Mouse (Mus musculus) heart, embryonic 10.5 days (tissue): ENCODE data around the gene Raph1. TPM values are rescaled to one million over a fixed set of nuclear protein-coding genes. Genes with fewer than 3 reads are reported as not detected.

Experiments
- DNase-seq: peaks from one replicate; pipeline ENCODE4 v3.0.0-alpha.2; 2017; ENCODE audit warnings: low spot score
- H3K27ac ChIP-seq: fragments of 300-500 bp; sonication (generic); 2 replicates; pipeline ENCODE4 v1.5.1; 2016; ENCODE audit warnings: mild to moderate bottlenecking
- H3K27me3 ChIP-seq: fragments of 300-500 bp; sonication (generic); 2 replicates; pipeline ENCODE4 v1.6.1; 2016; ENCODE audit warnings: mild to moderate bottlenecking; ENCODE audit not compliant: poor library complexity, insufficient read depth, severe bottlenecking
- H3K36me3 ChIP-seq: fragments of 300-500 bp; sonication (generic); 2 replicates; pipeline ENCODE4 v1.6.1; 2016; ENCODE audit warnings: mild to moderate bottlenecking, moderate library complexity
- H3K4me1 ChIP-seq: fragments of 300-500 bp; sonication (generic); 2 replicates; pipeline ENCODE4 v1.6.1; 2016; ENCODE audit warnings: mild to moderate bottlenecking
- H3K4me3 ChIP-seq: fragments of 300-500 bp; sonication (generic); 2 replicates; pipeline ENCODE4 v1.5.1; 2016; ENCODE audit warnings: mild to moderate bottlenecking, moderate library complexity
- H3K9me3 ChIP-seq: fragments of 300-500 bp; sonication (generic); 2 replicates; pipeline ENCODE4 v1.6.1; 2016; ENCODE audit warnings: mild to moderate bottlenecking, moderate library complexity
- WGBS: fragments of 180-500 bp; shearing (Covaris S2); methylation state at CpG from one replicate; pipeline ENCODE4 v1.1.7; 2016; 5-methylcytosine and 5-hydroxymethylcytosine counted together
- polyA plus RNA-seq: library from polyadenylated mRNA; unstranded; fragments of >200 nt; fragmentation: Nextera tagmentation; extraction: Ambion mirVana; gene quantifications from 2 replicates; pipeline ENCODE4 v1.2.1, GENCODE M21; 2016

Raph1 gene
- 54.5 and 60.2 TPM in 2 replicates for polyA plus RNA-seq

- under 1% methylated on average over 91 of the region's 92 CpGs for WGBS
- Histone ChIP-seq H3K4me1 (peaks cover 20% of the 10 kb centered on the region), H3K36me3 (peaks cover 7% of the 10 kb centered on the region; the same call in 1 of the 2 replicates), H3K9me3 (no peaks in the 10 kb centered on the region), H3K4me3 (peak within 1 kb of the TSS; percentile 92), H3K27ac (peak within 1 kb of the TSS; percentile 95), H3K27me3 (no peaks in the 10 kb centered on the region)
- DNase-seq = peak; percentile 92
These were observed at the start of gene Raph1 for GRCm38 (mm10) chr1:60566631-60567311. Gene Raph1, minus strand, starts transcription at chr1:60567104.

GRCm38 (mm10) chr1:60615703-60616102 lies 48.8 kb upstream of the Raph1 start:
- Histone ChIP-seq H3K27ac (no peak overlapping the region), H3K9me3 (no peaks in the 10 kb centered on the region), H3K36me3 (no peaks in the 10 kb centered on the region), H3K4me1 (peaks cover 3% of the 10 kb centered on the region; the same call in 1 of the 2 replicates), H3K27me3 (no peaks in the 10 kb centered on the region), H3K4me3 (no peak overlapping the region)
- 62% methylated on average over 1 of the region's 1 CpGs for WGBS
- no peak for DNase-seq

GRCm38 (mm10) chr1:60614902-60615301 lies 48.0 kb upstream of the Raph1 start:
- Histone ChIP-seq H3K36me3 (no peaks in the 10 kb centered on the region), H3K4me3 (no peak overlapping the region), H3K9me3 (no peaks in the 10 kb centered on the region), H3K4me1 (peaks cover 6% of the 10 kb centered on the region; the same call in 1 of the 2 replicates), H3K27me3 (no peaks in the 10 kb centered on the region), H3K27ac (no peak overlapping the region)
- WGBS = 70% methylated on average over 1 of the region's 1 CpGs
- no peak for DNase-seq

- no peak overlapping the region for H3K4me3 ChIP-seq
- DNase-seq = no peak
- 83% methylated on average over 3 of the region's 3 CpGs for WGBS
- H3K4me1 ChIP-seq = peaks cover 15% of the 10 kb centered on the region
- no peaks in the 10 kb centered on the region for H3K36me3 ChIP-seq
- H3K27me3 ChIP-seq = no peaks in the 10 kb centered on the region
- no peak overlapping the region for H3K27ac ChIP-seq
- no peaks in the 10 kb centered on the region for H3K9me3 ChIP-seq
These were observed 45.1 kb upstream of the Raph1 start for GRCm38 (mm10) chr1:60611968-60612367.

- DNase-seq = peak; percentile 74
- Histone ChIP-seq H3K9me3 (no peaks in the 10 kb centered on the region), H3K27me3 (no peaks in the 10 kb centered on the region), H3K36me3 (no peaks in the 10 kb centered on the region), H3K27ac (peak overlapping the region; percentile 37; the same call in 1 of the 2 replicates), H3K4me1 (peaks cover 15% of the 10 kb centered on the region), H3K4me3 (no peak overlapping the region)
- 33% methylated on average over 4 of the region's 4 CpGs for WGBS
These were observed 43.7 kb upstream of the Raph1 start for GRCm38 (mm10) chr1:60610631-60611030.

GRCm38 (mm10) chr1:60609011-60609775 lies 42.3 kb upstream of the Raph1 start:
- H3K4me3 ChIP-seq = no peak overlapping the region
- H3K27ac ChIP-seq = peak overlapping the region; percentile 42; the same call in 1 of the 2 replicates

GRCm38 (mm10) chr1:60604481-60605021 lies 37.6 kb upstream of the Raph1 start:
- H3K9me3 ChIP-seq = no peaks in the 10 kb centered on the region
- H3K27ac ChIP-seq = no peak overlapping the region
- no peaks in the 10 kb centered on the region for H3K27me3 ChIP-seq
- no peaks in the 10 kb centered on the region for H3K36me3 ChIP-seq
- 85% methylated on average over 3 of the region's 3 CpGs for WGBS
- H3K4me3 ChIP-seq = no peak overlapping the region
- DNase-seq = no peak
- H3K4me1 ChIP-seq = peaks cover 8% of the 10 kb centered on the region

More at GRCm38 (mm10) chr1:60609011-60609775, 42.3 kb upstream of the Raph1 start:
- H3K36me3 ChIP-seq = no peaks in the 10 kb centered on the region
- peaks cover 15% of the 10 kb centered on the region for H3K4me1 ChIP-seq
- DNase-seq = peak; percentile 85
- no peaks in the 10 kb centered on the region for H3K9me3 ChIP-seq
- 41% methylated on average over 8 of the region's 8 CpGs for WGBS
- no peaks in the 10 kb centered on the region for H3K27me3 ChIP-seq

- WGBS = 86% methylated on average over 6 of the region's 6 CpGs
- Histone ChIP-seq H3K4me1 (no peaks in the 10 kb centered on the region), H3K9me3 (no peaks in the 10 kb centered on the region), H3K36me3 (no peaks in the 10 kb centered on the region), H3K27ac (no peak overlapping the region), H3K4me3 (no peak overlapping the region), H3K27me3 (no peaks in the 10 kb centered on the region)
- DNase-seq = no peak
These were observed 33.8 kb upstream of the Raph1 start for GRCm38 (mm10) chr1:60600682-60601081.

- Histone ChIP-seq H3K27me3 (no peaks in the 10 kb centered on the region), H3K36me3 (no peaks in the 10 kb centered on the region), H3K4me1 (no peaks in the 10 kb centered on the region), H3K4me3 (no peak overlapping the region), H3K9me3 (no peaks in the 10 kb centered on the region), H3K27ac (no peak overlapping the region)
- 84% methylated on average over 3 of the region's 3 CpGs for WGBS
- no peak for DNase-seq
These were observed 33.0 kb upstream of the Raph1 start for GRCm38 (mm10) chr1:60599926-60600325.

GRCm38 (mm10) chr1:60599013-60599701 lies 32.3 kb upstream of the Raph1 start:
- Histone ChIP-seq H3K27me3 (no peaks in the 10 kb centered on the region), H3K4me3 (no peak overlapping the region), H3K9me3 (no peaks in the 10 kb centered on the region), H3K36me3 (no peaks in the 10 kb centered on the region), H3K27ac (no peak overlapping the region), H3K4me1 (no peaks in the 10 kb centered on the region)
- no peak for DNase-seq
- WGBS = 82% methylated on average over 6 of the region's 6 CpGs

GRCm38 (mm10) chr1:60596386-60597320 lies 29.7 kb upstream of the Raph1 start:
- no peaks in the 10 kb centered on the region for H3K36me3 ChIP-seq
- WGBS = 70% methylated on average over 11 of the region's 11 CpGs
- no peaks in the 10 kb centered on the region for H3K4me1 ChIP-seq
- H3K9me3 ChIP-seq = no peaks in the 10 kb centered on the region
- no peak for DNase-seq
- no peaks in the 10 kb centered on the region for H3K27me3 ChIP-seq
- H3K27ac ChIP-seq = no peak overlapping the region
- no peak overlapping the region for H3K4me3 ChIP-seq

- no peaks in the 10 kb centered on the region for H3K27me3 ChIP-seq
- H3K9me3 ChIP-seq = no peaks in the 10 kb centered on the region
- 89% methylated on average over 6 of the region's 6 CpGs for WGBS
- no peaks in the 10 kb centered on the region for H3K36me3 ChIP-seq
- H3K4me3 ChIP-seq = no peak overlapping the region
- no peak overlapping the region for H3K27ac ChIP-seq
- H3K4me1 ChIP-seq = peaks cover 12% of the 10 kb centered on the region
- DNase-seq = no peak
These were observed 26.2 kb upstream of the Raph1 start for GRCm38 (mm10) chr1:60593101-60593500.
